Mouse (Mus musculus) liver, adult 2 months (tissue): Measurements from ENCODE around the gene Arrdc3.

ENCODE experiments used
- CTCF ChIP-seq: fragments of 200-500 bp; IDR thresholded peaks from 2 replicates; pipeline ENCODE4 v1.5.1; 2011; ENCODE audit warnings: low read depth, low read length, control low read depth
- POLR2A ChIP-seq: fragments of 200-500 bp; IDR thresholded peaks from 2 replicates; pipeline ENCODE4 v1.6.1; 2011; ENCODE audit warnings: low read length, control low read depth; ENCODE audit not compliant: insufficient read depth; ENCODE audit errors: extremely low read depth

DNA sequence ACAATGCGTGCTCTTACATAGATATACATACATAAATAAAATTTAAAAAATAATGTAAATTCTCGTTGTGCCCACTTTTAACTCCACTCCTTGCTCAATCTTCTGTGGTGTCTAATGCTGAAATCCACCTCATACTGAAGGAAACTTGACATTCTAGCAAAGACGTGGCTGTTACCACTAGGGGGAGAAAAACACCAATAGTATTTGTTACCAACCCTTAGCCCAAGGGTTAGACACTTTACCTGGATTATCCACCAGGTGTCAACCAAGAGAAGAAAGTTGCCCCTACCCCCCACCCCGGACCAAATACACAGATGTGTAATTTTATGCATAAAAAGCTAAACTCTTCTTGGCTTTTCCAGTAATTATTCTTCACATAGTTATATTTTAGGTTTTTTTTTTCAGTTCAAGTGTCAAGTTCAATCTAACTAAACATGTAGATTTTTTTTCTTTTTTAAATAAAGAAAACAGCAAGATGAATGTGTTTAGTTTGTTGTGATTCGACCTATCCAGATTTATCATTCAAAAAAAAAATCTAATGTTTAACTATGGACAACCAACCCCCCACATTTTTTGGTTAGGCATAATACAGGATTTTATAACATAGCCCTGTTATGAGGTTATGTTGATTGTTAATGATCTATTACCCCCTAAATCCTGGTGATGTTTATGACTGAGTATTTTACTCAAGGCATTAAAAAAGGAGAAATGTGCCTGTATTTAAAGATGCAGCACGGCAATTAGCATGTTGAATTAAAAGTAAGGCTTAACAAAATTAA, 1.3 kb upstream of the Arrdc3 start:
- TF ChIP-seq POLR2A, result no peak
- peak; percentile 52 for TF ChIP-seq CTCF
